ENCODE assay signal across 18 mouse cellular contexts in genomic region chr7:84001516-84001915, GRCm38 (mm10).
A peak's percentile ranks its signal among the peaks of the same experiment; 100 is the strongest.
DNase-seq lines count a peak whose midpoint lies in the region; ATAC-seq and TF ChIP-seq lines count a peak whose summit lies in the region.
"Had no signal": no experiment of that assay in that cellular context is flagged by ENCODE, and none has a peak within 500 bp of the region (broad histone marks: within the 10 kb centered on the region; RNA-seq: fewer than 3 reads in every experiment).

No protein-coding gene starts in this region.

- WGBS in hindbrain, embryonic 14.5 days, result 61% methylated on average over 3 of the region's 3 CpGs
- WGBS in hindbrain, embryonic 12.5 days, result 67% methylated on average over 3 of the region's 3 CpGs
- 65% methylated on average over 3 of the region's 3 CpGs for WGBS in neural tube, embryonic 14.5 days
- 40% methylated on average over 3 of the region's 3 CpGs for WGBS in midbrain, postnatal 0 days

- no peaks in the 10 kb centered on the region for H3K27me3 ChIP-seq in hindbrain, embryonic 14.5 days (ENCODE audit: control insufficient read depth, insufficient read depth, low read length)
- H3K27me3 ChIP-seq in hindbrain, embryonic 12.5 days, result no peaks in the 10 kb centered on the region
- H3K27me3 ChIP-seq in neural tube, embryonic 14.5 days (ENCODE audit: control insufficient read depth, insufficient read depth, low read length), result no peaks in the 10 kb centered on the region
- H3K27me3 ChIP-seq in midbrain, postnatal 0 days (ENCODE audit: insufficient read depth, low read length), result no peaks in the 10 kb centered on the region
- H3K27me3 ChIP-seq: kidney, embryonic 15.5 days; liver, embryonic 12.5 days; lung, embryonic 15.5 days had no signal

- no peak for TF ChIP-seq POLR2A in brain, embryonic 14.5 days (IDR thresholded peaks at IDR 0.05; ENCODE audit: borderline replicate concordance, extremely low read depth, insufficient read depth, insufficient read length, poor library complexity, severe bottlenecking)

- H3K9ac ChIP-seq in hindbrain, embryonic 14.5 days, result no peak overlapping the region
- no peak overlapping the region for H3K9ac ChIP-seq in hindbrain, embryonic 12.5 days
- H3K9ac ChIP-seq in neural tube, embryonic 14.5 days (replicated peaks; ENCODE audit: low read depth, low read length), result no peak overlapping the region
- H3K9ac ChIP-seq in midbrain, postnatal 0 days (replicated peaks; ENCODE audit: low read length, poor library complexity, severe bottlenecking), result no peak overlapping the region
- H3K9ac ChIP-seq: kidney, embryonic 15.5 days; liver, embryonic 12.5 days; lung, embryonic 15.5 days had no signal

- 0 out of 2 replicates have a peak, but pooled peaks cover 5% of the 10 kb centered on the region for H3K4me1 ChIP-seq in hindbrain, embryonic 14.5 days (replicated peaks; ENCODE audit: control insufficient read depth, insufficient read depth, low read length)
- no peaks in the 10 kb centered on the region for H3K4me1 ChIP-seq in hindbrain, embryonic 12.5 days
- no peaks in the 10 kb centered on the region for H3K4me1 ChIP-seq in neural tube, embryonic 14.5 days (ENCODE audit: control insufficient read depth, insufficient read depth, low read length)
- H3K4me1 ChIP-seq in midbrain, postnatal 0 days (ENCODE audit: insufficient read depth, low read length), result no peaks in the 10 kb centered on the region
- H3K4me1 ChIP-seq: lung, embryonic 15.5 days had no signal

- peak; percentile 38 for DNase-seq in hindbrain, embryonic 14.5 days (ENCODE audit: low spot score)
- no peak for DNase-seq in neural tube, embryonic 10.5 days (ENCODE audit: extremely low spot score, low spot score)
- peak; percentile 80 for DNase-seq in brain, embryonic 14.5 days (ENCODE audit: low read depth)
- DNase-seq in midbrain, postnatal 0 days (ENCODE audit: low spot score), result peak; percentile 71
- DNase-seq in urinary bladder, postnatal 14 days (ENCODE audit: low spot score), result no peak
- no peak for DNase-seq in gastrocnemius, adult 8-10 months (ENCODE audit: low spot score in 2 of 2)
- DNase-seq: adrenal gland, postnatal 25 days; cerebellum, postnatal 10 days; embryo, embryonic 11 days; heart, adult 18-20 months; thymus, adult 2 months had no signal

- H3K4me2 ChIP-seq in hindbrain, embryonic 14.5 days (replicated peaks), result no peak overlapping the region
- no peak overlapping the region for H3K4me2 ChIP-seq in hindbrain, embryonic 12.5 days (replicated peaks)
- no peak overlapping the region for H3K4me2 ChIP-seq in neural tube, embryonic 14.5 days (ENCODE audit: low read depth, low read length)
- no peak overlapping the region for H3K4me2 ChIP-seq in midbrain, postnatal 0 days (ENCODE audit: low read depth, low read length, poor library complexity, severe bottlenecking)
- H3K4me2 ChIP-seq: kidney, embryonic 15.5 days; liver, embryonic 12.5 days; lung, embryonic 15.5 days had no signal

- H3K27ac ChIP-seq in hindbrain, embryonic 14.5 days, result peak overlapping the region; percentile 66
- no peak overlapping the region for H3K27ac ChIP-seq in hindbrain, embryonic 12.5 days
- H3K27ac ChIP-seq in neural tube, embryonic 14.5 days (ENCODE audit: low read depth, low read length), result no peak overlapping the region
- peak overlapping the region; percentile 67 for H3K27ac ChIP-seq in midbrain, postnatal 0 days (ENCODE audit: low read depth, low read length)
- H3K27ac ChIP-seq: kidney, embryonic 15.5 days; limb, embryonic 10.5 days; liver, embryonic 12.5 days; lung, embryonic 15.5 days had no signal

- no peak for TF ChIP-seq CTCF in brain, embryonic 14.5 days (IDR thresholded peaks at IDR 0.05; ENCODE audit: borderline replicate concordance, extremely low read depth, insufficient read depth, insufficient read length)
- no peak for TF ChIP-seq CTCF in midbrain, postnatal 0 days (IDR thresholded peaks at IDR 0.05)

- no peak overlapping the region for H3K4me3 ChIP-seq in hindbrain, embryonic 14.5 days (replicated peaks; ENCODE audit: low read length)
- H3K4me3 ChIP-seq in hindbrain, embryonic 12.5 days, result no peak overlapping the region
- H3K4me3 ChIP-seq in neural tube, embryonic 14.5 days (ENCODE audit: low read depth, low read length), result no peak overlapping the region
- no peak overlapping the region for H3K4me3 ChIP-seq in midbrain, postnatal 0 days (ENCODE audit: low read depth, low read length)
- H3K4me3 ChIP-seq: kidney, embryonic 15.5 days; limb, embryonic 10.5 days; liver, embryonic 12.5 days; lung, embryonic 15.5 days had no signal

- H3K9me3 ChIP-seq in hindbrain, embryonic 14.5 days (ENCODE audit: control insufficient read depth, low read length), result no peaks in the 10 kb centered on the region
- no peaks in the 10 kb centered on the region for H3K9me3 ChIP-seq in hindbrain, embryonic 12.5 days (replicated peaks)
- H3K9me3 ChIP-seq in neural tube, embryonic 14.5 days (ENCODE audit: control insufficient read depth, low read length), result no peaks in the 10 kb centered on the region
- no peaks in the 10 kb centered on the region for H3K9me3 ChIP-seq in midbrain, postnatal 0 days (ENCODE audit: low read length)
- H3K9me3 ChIP-seq: kidney, embryonic 15.5 days; limb, embryonic 10.5 days; liver, embryonic 12.5 days; lung, embryonic 15.5 days had no signal

- H3K36me3 ChIP-seq in hindbrain, embryonic 14.5 days (replicated peaks; ENCODE audit: control insufficient read depth, insufficient read depth), result no peaks in the 10 kb centered on the region
- no peaks in the 10 kb centered on the region for H3K36me3 ChIP-seq in hindbrain, embryonic 12.5 days
- H3K36me3 ChIP-seq in neural tube, embryonic 14.5 days (ENCODE audit: control insufficient read depth, insufficient read depth, low read length), result no peaks in the 10 kb centered on the region
- no peaks in the 10 kb centered on the region for H3K36me3 ChIP-seq in midbrain, postnatal 0 days (ENCODE audit: insufficient read depth, low read length)
- H3K36me3 ChIP-seq: kidney, embryonic 15.5 days; limb, embryonic 10.5 days; liver, embryonic 12.5 days; lung, embryonic 15.5 days had no signal

- peak; percentile 68 for ATAC-seq in hindbrain, embryonic 14.5 days (ENCODE audit: low FRiP score)
- ATAC-seq in hindbrain, embryonic 12.5 days (ENCODE audit: low FRiP score), result no peak
- ATAC-seq in neural tube, embryonic 14.5 days (ENCODE audit: low read depth), result peak; percentile 58; the same call in 1 of the 2 replicates
- peak; percentile 63 for ATAC-seq in midbrain, postnatal 0 days (ENCODE audit: low FRiP score)
- ATAC-seq: activated CD4-positive, CD25-positive, alpha-beta regulatory T cell, adult 4 months; liver, embryonic 12.5 days had no signal

Comparison
In these comparisons a context has a peak if more than half of its experiments do, and no peak if none do; other contexts are left out.
1. H3K27ac ChIP-seq: peak in hindbrain, embryonic 14.5 days (single experiment) and midbrain, postnatal 0 days (single experiment); none in hindbrain, embryonic 12.5 days (single experiment) and neural tube, embryonic 14.5 days (single experiment).
2. DNase-seq: peak in hindbrain, embryonic 14.5 days (single experiment), brain, embryonic 14.5 days (single experiment) and midbrain, postnatal 0 days (single experiment); none in neural tube, embryonic 10.5 days (single experiment), urinary bladder, postnatal 14 days (single experiment) and gastrocnemius, adult 8-10 months (0 of 2).